Mouse (Mus musculus) embryonic fibroblast, embryonic 13.5 days (primary cell): Measurements from ENCODE around the gene Psg20.
"Not testable (repeated sequence)": the region's sequence is repeated elsewhere in the genome, so short reads cannot be mapped to it uniquely, and the experiment has no call there.

Source experiments
- CTCF ChIP-seq: IDR thresholded peaks from 2 replicates; pipeline ENCODE4 v1.5.1; 2011; ENCODE audit warnings: mild to moderate bottlenecking, control low read depth, low read length, moderate library complexity, borderline replicate concordance; ENCODE audit not compliant: insufficient read depth
- POLR2A ChIP-seq: IDR thresholded peaks from 2 replicates; pipeline ENCODE4 v1.6.1; 2011; ENCODE audit warnings: low read depth, mild to moderate bottlenecking, control low read depth, low read length, moderate library complexity

DNA sequence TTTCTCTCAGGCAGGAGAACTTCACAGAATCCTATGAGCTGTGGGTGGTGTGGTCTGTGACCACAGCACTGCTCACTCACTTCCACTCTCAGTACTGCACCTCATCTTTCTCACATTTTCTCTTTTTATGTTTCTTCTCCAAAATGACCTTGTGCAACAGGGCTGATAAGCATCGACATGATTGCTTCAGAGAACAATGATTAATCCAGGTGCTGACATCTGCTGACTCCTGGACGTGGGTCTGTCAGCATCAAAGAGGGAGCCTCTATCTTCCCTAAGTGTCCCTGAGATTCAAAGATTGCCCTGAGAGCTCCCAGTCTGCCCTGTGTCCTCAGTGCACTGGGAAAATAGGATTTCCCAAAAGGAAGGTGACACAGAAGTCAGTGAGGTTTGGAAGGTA lies 29.4 kb downstream of the Psg20 start, which contains the start of gene Psg21:
- TF ChIP-seq CTCF, POLR2A: not testable (repeated sequence)
